Mouse (Mus musculus) ovary, postnatal 14 days (tissue): ENCODE results near the gene Vcl.

ENCODE experiments used
- DNase-seq: peaks from one replicate; pipeline ENCODE4 v3.0.0; 2022; ENCODE audit warnings: low spot score

The Vcl gene

GRCm38 (mm10) chr14:21013800-21014334, 84.7 kb downstream of the Vcl start:
- no peak for DNase-seq

GRCm38 (mm10) chr14:21017871-21018270, 88.7 kb downstream of the Vcl start:
- DNase-seq = no peak

GRCm38 (mm10) chr14:21018977-21019376, 89.8 kb downstream of the Vcl start:
- no peak for DNase-seq

GRCm38 (mm10) chr14:21020435-21020834, 91.2 kb downstream of the Vcl start:
- no peak for DNase-seq

DNA sequence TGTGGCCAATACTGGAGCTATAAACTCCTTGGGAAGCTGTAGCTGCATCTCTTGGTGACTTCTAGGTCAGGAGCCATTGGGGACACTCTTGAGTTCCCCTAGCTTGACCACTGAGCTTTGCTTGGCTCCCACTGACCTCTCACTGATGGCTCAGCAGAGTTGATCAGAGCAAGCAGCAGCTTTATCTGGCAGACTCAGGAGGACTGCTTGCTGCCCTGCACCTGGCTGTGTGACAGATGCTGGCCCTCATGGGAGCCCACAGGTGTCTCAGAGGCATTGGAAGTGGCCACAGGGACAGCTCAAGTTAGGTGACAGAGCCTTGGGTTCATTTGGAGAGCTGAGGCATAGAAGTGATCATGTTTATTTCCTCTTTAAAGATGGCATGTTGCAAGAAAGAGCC, 98.3 kb downstream of the Vcl start:
- DNase-seq = no peak

- no peak for DNase-seq
Observed at GRCm38 (mm10) chr14:21029025-21029659, 99.9 kb downstream of the Vcl start.

DNA sequence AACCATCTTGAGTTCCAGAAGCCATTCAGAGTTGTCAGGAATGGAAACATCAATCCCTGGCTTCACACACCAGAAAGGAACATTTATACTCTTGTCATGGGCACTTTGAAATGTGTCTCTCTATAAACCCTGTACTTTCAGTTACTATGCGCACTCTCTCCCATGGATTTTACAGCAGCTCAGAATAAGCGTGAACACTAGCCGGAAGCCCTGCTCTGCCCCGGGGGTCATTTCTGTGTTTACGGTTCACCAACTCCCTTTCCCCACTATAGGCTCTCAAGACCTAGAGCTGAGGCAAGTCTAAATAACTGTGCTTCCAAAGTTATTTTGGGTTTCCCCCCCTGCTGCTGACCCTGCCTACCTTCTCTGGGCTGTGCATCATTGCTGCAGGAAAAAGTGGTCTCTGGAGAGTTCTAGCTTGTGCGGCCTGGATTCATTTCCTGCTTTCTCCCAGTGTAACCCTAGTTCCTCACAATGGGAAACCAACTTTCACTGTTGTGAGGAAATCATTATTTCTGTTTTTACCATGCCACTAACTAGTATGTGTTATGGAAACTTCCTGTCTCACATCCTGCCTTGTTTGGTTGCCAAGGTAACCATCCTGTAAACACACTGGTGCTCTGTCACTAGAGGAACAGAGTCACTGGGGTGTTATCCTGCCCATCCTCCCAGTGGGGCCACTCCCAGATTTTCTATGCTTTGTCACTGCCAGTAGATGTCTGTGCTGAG, 102.7 kb downstream of the Vcl start:
- DNase-seq = no peak

DNA sequence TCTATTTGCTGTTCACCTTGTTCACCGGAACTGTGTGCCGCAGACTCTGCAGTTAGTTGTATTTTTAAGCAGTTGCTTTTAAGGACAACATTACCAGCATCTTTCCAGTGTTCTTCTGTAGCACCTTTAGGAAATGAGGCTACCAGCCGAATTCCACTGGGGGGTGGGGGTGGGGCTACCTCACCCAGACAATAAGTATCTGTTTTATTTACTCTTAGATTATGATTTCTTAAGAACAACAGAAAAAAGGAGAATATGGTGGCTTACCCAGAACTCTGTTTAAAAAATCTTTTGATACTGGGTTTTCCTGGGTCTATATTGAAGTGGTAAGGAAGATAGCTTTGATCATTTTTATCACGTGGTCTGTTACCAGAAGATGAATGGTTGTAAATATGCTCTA, 105.1 kb downstream of the Vcl start:
- DNase-seq = no peak

DNA sequence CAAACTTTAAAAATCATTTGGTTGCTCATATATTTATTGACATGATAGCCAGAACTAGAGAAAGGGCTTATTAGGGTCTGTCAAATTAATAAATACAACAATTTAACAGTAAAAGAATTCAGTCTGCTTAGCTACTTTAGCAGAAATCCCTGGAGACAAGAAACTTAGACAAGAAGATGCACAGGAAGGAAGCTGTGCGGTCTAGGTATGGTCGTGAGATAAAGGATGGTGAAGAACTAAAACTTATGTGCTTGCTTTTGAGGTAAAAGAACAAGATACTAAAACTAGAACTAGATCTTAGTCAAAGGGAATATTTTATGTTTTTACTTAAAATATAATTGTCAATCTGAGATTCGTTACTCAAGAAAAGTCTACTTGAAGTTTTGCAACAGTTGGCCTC, 105.6 kb downstream of the Vcl start:
- DNase-seq = no peak

GRCm38 (mm10) chr14:21039077-21039476, 109.9 kb downstream of the Vcl start:
- DNase-seq = no peak

DNA sequence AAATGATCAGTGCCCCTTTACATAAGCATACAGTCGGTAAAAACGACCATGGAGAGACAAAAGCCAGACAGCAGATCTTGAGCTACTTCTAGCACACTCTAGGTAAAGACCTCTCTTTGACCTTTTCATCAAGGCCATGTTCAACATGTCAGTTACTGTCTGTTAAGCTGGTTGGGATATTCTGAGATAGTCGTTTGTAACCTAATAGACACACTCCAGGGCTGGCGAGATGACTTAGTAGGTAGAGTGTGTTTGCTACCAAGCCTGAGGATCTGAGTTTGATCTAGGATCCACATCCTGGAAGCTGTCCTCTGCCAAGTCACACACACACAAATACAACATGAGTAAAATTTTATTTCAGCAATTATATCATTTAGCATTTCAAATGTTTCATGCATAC, 110.4 kb downstream of the Vcl start:
- DNase-seq = no peak

DNA sequence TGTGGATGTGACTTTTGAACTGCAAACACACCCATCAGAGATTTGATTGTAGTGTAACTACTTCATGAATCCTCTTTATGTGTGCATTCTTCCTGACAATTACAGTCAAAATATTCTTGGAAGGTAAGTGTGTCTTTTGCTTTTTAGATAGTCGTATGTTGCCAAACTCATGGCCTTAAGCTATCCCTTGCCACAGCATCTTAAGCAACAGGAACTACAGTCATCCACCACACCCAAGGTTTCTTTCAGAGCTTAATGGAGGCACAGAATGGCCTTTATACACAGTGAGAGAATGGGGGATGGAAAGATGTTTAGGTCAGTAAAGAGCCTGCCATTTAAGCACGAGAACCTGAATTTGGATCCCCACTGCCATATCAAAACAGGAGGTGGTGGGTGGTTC, 118.6 kb downstream of the Vcl start:
- no peak for DNase-seq

DNA sequence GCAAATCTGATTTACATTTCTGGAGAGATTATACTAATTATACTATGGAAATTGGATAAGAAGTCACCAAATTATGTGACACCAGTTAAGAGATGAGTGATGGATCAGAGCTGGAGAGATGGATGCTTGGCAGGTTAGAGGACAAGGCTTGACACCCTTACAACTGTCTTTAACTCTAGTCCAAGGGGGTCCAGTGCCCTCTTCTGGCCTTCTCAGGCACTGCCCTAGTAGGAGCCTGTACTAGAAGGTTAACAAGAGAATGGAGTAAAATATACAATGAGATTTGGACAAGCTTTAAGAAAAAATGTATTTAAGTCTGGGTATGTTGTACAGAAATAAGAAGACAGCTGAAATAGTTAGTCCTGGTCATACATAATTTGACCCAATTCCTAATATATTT, 119.7 kb downstream of the Vcl start:
- no peak for DNase-seq

DNA sequence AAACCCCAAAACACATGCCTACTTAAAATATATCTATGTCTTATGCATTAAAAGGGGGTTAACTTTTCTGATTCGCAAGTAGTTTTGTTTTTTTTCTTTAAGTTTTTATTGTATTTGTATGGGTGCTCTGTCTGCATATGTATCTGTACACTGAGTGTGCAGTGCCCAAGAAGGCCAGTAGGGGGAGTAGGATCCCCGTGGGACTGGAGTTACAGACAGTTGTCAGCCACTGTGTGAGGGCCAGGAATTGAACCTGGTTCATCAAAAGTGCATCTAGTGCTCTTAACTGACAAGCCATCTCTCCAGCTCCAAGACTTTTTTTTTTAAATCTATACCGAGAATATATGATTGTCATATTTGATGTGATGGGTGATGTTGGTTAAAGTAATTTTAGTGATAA, 121.5 kb downstream of the Vcl start:
- DNase-seq = no peak

GRCm38 (mm10) chr14:21051380-21052111, 122.3 kb downstream of the Vcl start:
- DNase-seq = no peak

DNA sequence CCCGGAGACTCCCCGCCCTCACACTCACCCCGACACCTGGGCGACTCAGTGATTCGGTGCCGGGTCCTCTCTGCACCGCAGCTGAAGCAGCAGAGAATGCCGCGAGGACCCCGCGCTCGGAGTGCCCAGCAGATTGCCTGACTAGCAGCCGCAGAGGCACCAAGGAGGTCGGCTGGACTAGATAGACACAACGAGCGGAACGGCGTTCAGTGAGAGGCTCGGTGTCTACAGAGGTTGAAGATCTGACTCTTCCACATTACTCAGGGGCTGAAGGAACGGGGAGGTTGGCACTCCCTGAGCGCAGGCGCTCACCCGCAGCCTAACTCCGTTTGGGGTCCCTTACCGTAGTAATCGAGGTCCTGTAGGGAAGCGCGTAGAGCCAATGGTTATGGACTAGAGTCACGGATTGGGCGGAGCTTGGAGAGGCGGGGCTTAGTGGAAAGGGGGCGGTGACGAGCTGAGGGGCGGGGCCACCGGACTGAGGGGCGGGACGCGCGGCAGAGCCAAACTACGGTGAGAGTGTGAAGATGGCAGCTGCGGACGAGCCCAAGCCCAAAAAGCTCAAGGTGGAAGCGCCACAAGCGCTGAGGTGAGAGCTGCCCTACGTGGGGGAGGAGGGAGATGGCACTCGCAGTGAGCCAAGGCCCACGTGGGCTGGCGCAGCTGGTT, 123.0 kb downstream of the Vcl start, which contains the start of the genes Ap3m1 and Adk:
Gene Ap3m1 (minus strand): TSS at position 397 of the 669 bp plus-strand sequence.
Gene Adk (plus strand): TSS at position 463 of the 669 bp plus-strand sequence.
- DNase-seq = peak; percentile 95

DNA sequence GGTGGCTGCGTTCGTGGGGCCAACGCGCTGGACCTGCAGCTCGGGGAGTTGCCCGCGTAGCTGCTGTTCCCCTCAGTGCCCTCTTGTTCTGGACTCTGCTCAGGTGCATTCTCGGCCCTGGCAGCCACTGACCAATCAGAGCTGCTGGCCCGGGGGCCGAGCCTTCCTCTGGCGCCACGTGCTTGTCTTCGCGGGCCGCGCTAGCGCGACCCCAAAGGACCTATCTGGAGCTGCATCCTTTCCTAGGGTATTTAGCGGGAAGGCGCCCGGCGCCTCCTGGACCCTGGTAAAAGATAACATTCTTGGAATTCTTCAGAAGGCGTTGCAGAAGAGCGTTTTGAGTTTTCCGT, 123.6 kb downstream of the Vcl start:
- peak; percentile 49 for DNase-seq

- DNase-seq = no peak
Observed at GRCm38 (mm10) chr14:21053151-21053550, 124.0 kb downstream of the Vcl start.

GRCm38 (mm10) chr14:21053586-21053985, 124.4 kb downstream of the Vcl start:
- DNase-seq = no peak

GRCm38 (mm10) chr14:21058972-21059371, 129.8 kb downstream of the Vcl start:
- no peak for DNase-seq

GRCm38 (mm10) chr14:21062766-21063513, 133.7 kb downstream of the Vcl start:
- no peak for DNase-seq

- DNase-seq = no peak
Observed at GRCm38 (mm10) chr14:21064321-21064720, 135.1 kb downstream of the Vcl start.
